Mouse (Mus musculus) left cerebral cortex, adult 9 months (tissue): Measurements from ENCODE around the gene Zfp978.
"Not testable (repeated sequence)": the region's sequence is repeated elsewhere in the genome, so short reads cannot be mapped to it uniquely, and the experiment has no call there.

Experiments used
- DNase-seq, 2 experiments: peaks; one replicate each; pipeline ENCODE4 v3.0.0; 2022; ENCODE audit warnings: low spot score in 2 of 2

The Zfp978 gene

GRCm38 (mm10) chr4:147350541-147350940 lies 10.6 kb upstream of the Zfp978 start:
- not testable (repeated sequence) for DNase-seq

- DNase-seq: not testable (repeated sequence)
These were observed 9.6 kb upstream of the Zfp978 start for GRCm38 (mm10) chr4:147351376-147351980.

- DNase-seq: not testable (repeated sequence)
These were observed 7.5 kb upstream of the Zfp978 start for GRCm38 (mm10) chr4:147353626-147354025.

- not testable (repeated sequence) for DNase-seq
These were observed 5.1 kb upstream of the Zfp978 start for GRCm38 (mm10) chr4:147356042-147356441.

GRCm38 (mm10) chr4:147357195-147357594 lies 3.9 kb upstream of the Zfp978 start:
- DNase-seq: not testable (repeated sequence)

GRCm38 (mm10) chr4:147361872-147362271 lies 769 bp downstream of the Zfp978 start:
- DNase-seq: not testable (repeated sequence)

GRCm38 (mm10) chr4:147369564-147369963 lies 8.5 kb downstream of the Zfp978 start:
- DNase-seq: not testable (repeated sequence)

- not testable (repeated sequence) for DNase-seq
These were observed 22.1 kb downstream of the Zfp978 start for GRCm38 (mm10) chr4:147383199-147383598.

GRCm38 (mm10) chr4:147397201-147397600 lies 36.1 kb downstream of the Zfp978 start:
- not testable (repeated sequence) for DNase-seq

- not testable (repeated sequence) for DNase-seq
These were observed 37.0 kb downstream of the Zfp978 start for GRCm38 (mm10) chr4:147397934-147398682.

- not testable (repeated sequence) for DNase-seq
These were observed 37.6 kb downstream of the Zfp978 start for GRCm38 (mm10) chr4:147398741-147399140.

GRCm38 (mm10) chr4:147399505-147399904 lies 38.4 kb downstream of the Zfp978 start:
- DNase-seq: not testable (repeated sequence)

GRCm38 (mm10) chr4:147400031-147400847 lies 39.1 kb downstream of the Zfp978 start:
- DNase-seq: not testable (repeated sequence)

- not testable (repeated sequence) for DNase-seq
These were observed 40.0 kb downstream of the Zfp978 start for GRCm38 (mm10) chr4:147400848-147401715.

GRCm38 (mm10) chr4:147401736-147402506 lies 40.8 kb downstream of the Zfp978 start:
- not testable (repeated sequence) for DNase-seq

- not testable (repeated sequence) for DNase-seq
These were observed 41.4 kb downstream of the Zfp978 start for GRCm38 (mm10) chr4:147402507-147402890.

- DNase-seq: not testable (repeated sequence)
These were observed 42.4 kb downstream of the Zfp978 start for GRCm38 (mm10) chr4:147403509-147403908.

- not testable (repeated sequence) for DNase-seq
These were observed 43.1 kb downstream of the Zfp978 start for GRCm38 (mm10) chr4:147403931-147404913.
